Mouse (Mus musculus) midbrain, embryonic 13.5 days (tissue): ENCODE measurements around the gene N4bp2l2. TPM values are rescaled to one million over a fixed set of nuclear protein-coding genes. Genes with fewer than 3 reads are reported as not detected.

ENCODE experiments used
- ATAC-seq: fragments of 200-750 bp; cut with Nextera tagmentation; 2 replicates; pipeline ENCODE4 v1.8.0; 2017; ENCODE audit warnings: mild to moderate bottlenecking, moderate TSS enrichment, moderate library complexity
- H3K27ac ChIP-seq: fragments of 300-500 bp; sonication (generic); 2 replicates; pipeline ENCODE4 v1.5.1; 2015; ENCODE audit warnings: inconsistent platforms, mild to moderate bottlenecking, moderate library complexity
- H3K27me3 ChIP-seq: fragments of 300-500 bp; sonication (generic); 2 replicates; pipeline ENCODE4 v1.6.1; 2015; ENCODE audit warnings: mild to moderate bottlenecking, inconsistent platforms
- H3K36me3 ChIP-seq: fragments of 300-500 bp; sonication (generic); 2 replicates; pipeline ENCODE4 v1.6.1; 2015; ENCODE audit warnings: mild to moderate bottlenecking, inconsistent platforms
- H3K4me1 ChIP-seq: fragments of 300-500 bp; sonication (generic); replicated peaks from 2 replicates; pipeline ENCODE4 v1.6.1; 2015; ENCODE audit warnings: inconsistent platforms
- H3K4me2 ChIP-seq: fragments of 300-500 bp; sonication (generic); replicated peaks from 2 replicates; pipeline ENCODE4 v1.6.1; 2015; ENCODE audit warnings: moderate library complexity, mild to moderate bottlenecking, inconsistent platforms
- H3K4me3 ChIP-seq: fragments of 300-500 bp; sonication (generic); replicated peaks from 2 replicates; pipeline ENCODE4 v1.5.1; 2015; ENCODE audit warnings: mild to moderate bottlenecking, inconsistent platforms
- H3K9ac ChIP-seq: fragments of 300-500 bp; sonication (generic); replicated peaks from 2 replicates; pipeline ENCODE4 v1.6.1; 2015; ENCODE audit warnings: mild to moderate bottlenecking, inconsistent platforms
- H3K9me3 ChIP-seq: fragments of 300-500 bp; sonication (generic); 2 replicates; pipeline ENCODE4 v1.6.1; 2016; ENCODE audit warnings: mild to moderate bottlenecking, inconsistent platforms
- WGBS: fragments of 180-500 bp; shearing (Covaris S2); methylation state at CpG from one replicate; pipeline ENCODE4 v1.1.7; 2015; 5-methylcytosine and 5-hydroxymethylcytosine counted together
- polyA plus RNA-seq: library from polyadenylated mRNA; unstranded; fragments of >200 nt; fragmentation: Nextera tagmentation; extraction: Ambion mirVana; gene quantifications from 2 replicates; pipeline ENCODE4 v1.2.1, GENCODE M21; 2015

Gene N4bp2l2
- polyA plus RNA-seq, 1 experiment from 2014 or later: 32.9 TPM

DNA sequence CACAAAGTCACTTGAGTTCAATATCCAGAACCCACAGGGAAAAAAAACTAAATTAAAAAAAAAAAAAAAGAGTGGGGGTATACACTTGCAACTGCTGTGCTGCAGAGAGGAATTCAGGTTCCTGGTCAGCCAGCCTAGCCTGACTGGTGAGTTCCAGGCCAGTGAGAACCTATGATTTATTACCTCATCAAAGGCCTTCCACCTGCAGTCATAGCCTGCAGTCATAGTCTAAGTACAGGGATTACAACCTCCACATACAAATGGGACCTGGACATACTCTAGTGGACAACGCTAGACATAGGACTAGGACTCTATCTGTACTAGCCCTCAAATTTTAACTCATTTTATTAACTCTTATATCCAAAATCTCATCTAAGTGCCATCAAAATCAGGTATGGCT lies 36.7 kb downstream of the N4bp2l2 start:
- 97% methylated on average over 1 of the region's 1 CpGs for WGBS
- Histone ChIP-seq H3K36me3 (0 out of 2 replicates have a peak, but pooled peaks cover 4% of the 10 kb centered on the region), H3K9me3 (no peaks in the 10 kb centered on the region), H3K9ac (no peak overlapping the region), H3K4me1 (no peaks in the 10 kb centered on the region), H3K27me3 (no peaks in the 10 kb centered on the region), H3K4me2 (no peak overlapping the region), H3K4me3 (no peak overlapping the region), H3K27ac (no peak overlapping the region)
- no peak for ATAC-seq

DNA sequence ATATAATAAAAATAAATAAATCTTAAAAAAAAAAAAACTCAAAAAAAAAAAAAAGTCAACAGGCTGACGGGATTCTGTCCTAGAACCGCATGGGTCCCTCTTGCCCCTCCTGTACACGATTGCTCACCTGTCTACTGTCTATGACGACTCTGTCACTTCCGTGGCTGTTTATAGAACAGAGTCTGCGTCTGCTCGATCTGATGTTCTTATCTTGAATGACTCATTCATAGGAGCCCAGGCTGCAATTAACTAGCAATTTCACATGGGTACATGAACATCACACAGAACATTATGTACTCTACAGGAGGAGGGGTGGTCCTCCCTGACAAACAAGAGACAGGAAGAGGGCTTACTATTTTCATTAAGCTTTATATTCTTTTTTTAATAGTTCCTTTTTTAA lies 40.5 kb downstream of the N4bp2l2 start:
- no peak overlapping the region for H3K4me3 ChIP-seq
- WGBS: 94% methylated on average over 7 of the region's 7 CpGs
- no peak overlapping the region for H3K27ac ChIP-seq
- no peaks in the 10 kb centered on the region for H3K27me3 ChIP-seq
- H3K9me3 ChIP-seq: no peaks in the 10 kb centered on the region
- ATAC-seq: no peak
- no peak overlapping the region for H3K4me2 ChIP-seq
- H3K36me3 ChIP-seq: no peaks in the 10 kb centered on the region
- H3K4me1 ChIP-seq: no peaks in the 10 kb centered on the region
- no peak overlapping the region for H3K9ac ChIP-seq

DNA sequence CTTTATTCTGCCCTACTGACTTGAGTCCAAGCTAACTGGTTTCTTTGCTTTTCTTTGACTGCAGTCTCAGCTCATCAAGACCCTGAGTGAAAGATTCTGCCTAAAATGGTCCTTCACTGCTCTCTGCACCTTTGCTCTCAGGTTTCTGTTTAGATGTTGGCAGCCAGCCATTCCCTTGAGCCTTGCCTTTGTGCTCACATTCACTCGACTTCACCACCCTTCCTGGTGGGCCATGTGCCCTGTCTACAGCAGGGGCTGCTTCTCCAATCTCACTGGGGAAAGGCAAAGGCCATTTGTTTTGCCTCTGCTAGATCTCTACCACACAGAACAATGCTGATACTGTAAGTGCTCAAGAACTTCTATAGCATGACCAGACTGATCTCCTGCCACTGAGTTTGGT lies 43.2 kb downstream of the N4bp2l2 start:
- Histone ChIP-seq H3K27ac (no peak overlapping the region), H3K9ac (no peak overlapping the region), H3K9me3 (no peaks in the 10 kb centered on the region), H3K4me1 (no peaks in the 10 kb centered on the region), H3K36me3 (no peaks in the 10 kb centered on the region), H3K4me2 (no peak overlapping the region), H3K27me3 (no peaks in the 10 kb centered on the region), H3K4me3 (no peak overlapping the region)
- 74% methylated on average over 1 of the region's 1 CpGs for WGBS
- ATAC-seq: no peak

DNA sequence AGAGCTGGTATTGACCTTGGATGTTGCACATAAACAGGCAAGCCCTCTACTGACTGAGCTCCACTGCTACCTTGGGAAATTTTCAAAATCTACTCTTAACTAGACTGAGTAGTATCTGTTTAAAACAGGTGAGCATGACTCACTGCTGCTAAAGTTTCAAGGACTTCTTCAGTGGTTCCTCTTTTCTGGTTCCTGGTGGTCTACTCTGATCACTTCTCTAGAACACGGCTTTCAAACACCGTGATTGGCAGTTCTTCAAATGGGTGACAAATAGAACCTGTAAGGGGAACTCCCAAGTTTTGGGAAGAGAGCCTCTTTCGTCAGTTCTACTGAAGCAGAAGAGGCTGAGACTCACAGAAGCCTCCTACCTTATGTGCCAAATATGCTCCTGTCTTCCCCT lies 44.4 kb downstream of the N4bp2l2 start:
- Histone ChIP-seq H3K4me1 (no peaks in the 10 kb centered on the region), H3K9ac (no peak overlapping the region), H3K4me3 (no peak overlapping the region), H3K36me3 (no peaks in the 10 kb centered on the region), H3K27ac (no peak overlapping the region), H3K27me3 (no peaks in the 10 kb centered on the region), H3K9me3 (no peaks in the 10 kb centered on the region), H3K4me2 (no peak overlapping the region)
- 93% methylated on average over 3 of the region's 3 CpGs for WGBS
- ATAC-seq: no peak

DNA sequence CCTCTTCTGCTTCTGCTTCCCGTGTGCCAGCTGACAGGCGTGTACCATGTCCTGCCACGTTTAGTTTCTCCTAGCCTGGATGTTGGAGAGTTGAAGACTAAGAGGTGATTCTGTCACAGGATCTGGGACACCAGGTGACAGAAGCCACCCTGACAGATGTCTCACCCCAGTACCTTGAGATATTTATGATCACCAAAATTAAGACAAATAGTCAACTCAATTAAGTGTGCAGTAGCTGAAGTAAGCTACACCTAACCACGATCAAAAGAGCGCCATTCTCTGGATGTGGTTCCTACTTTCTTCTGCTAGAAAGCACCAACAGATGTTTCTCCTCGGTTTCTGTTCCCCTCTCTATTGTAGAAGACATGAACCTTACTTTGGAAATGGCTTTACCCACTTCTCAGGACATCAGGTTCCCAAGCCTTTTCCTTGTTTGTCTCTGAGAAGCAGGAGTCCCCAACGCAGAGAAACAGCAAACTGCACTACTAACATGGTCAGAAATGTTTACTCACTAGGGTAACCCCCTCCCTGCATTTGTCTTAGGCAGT lies 45.3 kb downstream of the N4bp2l2 start:
- Histone ChIP-seq H3K4me3 (no peak overlapping the region), H3K4me2 (no peak overlapping the region), H3K36me3 (no peaks in the 10 kb centered on the region), H3K27me3 (no peaks in the 10 kb centered on the region), H3K9ac (no peak overlapping the region), H3K27ac (no peak overlapping the region), H3K9me3 (no peaks in the 10 kb centered on the region), H3K4me1 (no peaks in the 10 kb centered on the region)
- WGBS: 92% methylated on average over 7 of the region's 7 CpGs
- ATAC-seq: no peak

DNA sequence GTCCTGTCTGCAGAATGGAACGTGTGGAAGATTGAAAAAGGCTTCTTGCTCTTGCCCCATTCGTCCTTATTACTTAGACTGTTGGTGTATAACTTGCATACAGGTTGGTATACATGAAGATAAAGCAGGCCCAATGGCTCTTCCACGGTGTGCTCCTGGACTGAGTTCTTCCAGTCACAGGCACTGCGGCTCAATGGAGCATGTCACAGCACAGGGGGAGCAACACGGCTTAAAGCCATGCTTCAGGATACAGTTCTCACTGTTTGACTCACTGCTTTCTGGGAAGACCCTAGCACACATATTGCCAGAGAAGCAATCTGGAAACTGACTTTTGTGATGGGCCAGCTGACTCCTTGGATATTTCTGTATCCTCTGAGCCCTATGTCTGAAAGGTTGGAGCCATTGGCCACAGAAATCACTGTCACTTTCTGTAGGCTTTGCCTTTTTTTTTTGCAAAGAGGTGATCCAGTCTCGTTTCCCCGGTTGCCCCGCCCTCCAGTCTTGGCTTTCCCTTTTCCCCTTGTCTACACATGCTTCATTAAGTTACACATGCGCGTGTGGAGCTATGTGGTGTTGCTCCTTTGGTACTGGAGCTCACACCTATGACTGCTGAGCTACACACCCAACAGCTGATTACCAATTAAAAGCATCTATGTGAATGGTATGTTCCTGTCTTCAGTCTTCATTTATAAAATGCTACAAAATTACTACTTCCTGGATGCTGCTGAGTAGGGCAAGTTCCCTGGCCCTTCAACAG lies 47.2 kb downstream of the N4bp2l2 start:
- no peak for ATAC-seq
- Histone ChIP-seq H3K4me1 (no peaks in the 10 kb centered on the region), H3K27me3 (no peaks in the 10 kb centered on the region), H3K36me3 (no peaks in the 10 kb centered on the region), H3K9me3 (no peaks in the 10 kb centered on the region), H3K9ac (no peak overlapping the region), H3K4me2 (no peak overlapping the region), H3K4me3 (no peak overlapping the region), H3K27ac (no peak overlapping the region)
- 91% methylated on average over 10 of the region's 10 CpGs for whole genome bisulfite sequencing

DNA sequence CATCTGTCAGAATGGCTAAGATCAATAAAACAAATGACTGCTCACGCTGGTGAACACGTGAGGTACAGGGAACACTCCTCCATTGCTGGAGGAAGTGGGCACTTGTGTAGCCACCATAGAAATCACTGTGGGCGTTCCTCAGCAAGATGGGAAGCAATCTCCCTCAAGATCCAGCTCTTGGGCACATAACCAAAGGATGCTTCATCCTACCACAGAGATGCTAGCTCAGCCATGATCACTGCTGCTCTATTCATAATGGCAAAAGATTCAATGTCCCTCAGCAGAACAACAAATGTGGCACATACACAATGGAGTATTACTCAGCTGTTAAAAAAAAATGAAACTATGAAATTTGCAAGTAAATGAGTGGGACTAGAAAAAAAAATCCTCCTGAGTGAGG lies 49.3 kb downstream of the N4bp2l2 start:
- WGBS: 74% methylated on average over 3 of the region's 3 CpGs
- Histone ChIP-seq H3K4me1 (no peaks in the 10 kb centered on the region), H3K36me3 (0 out of 2 replicates have a peak, but pooled peaks cover 2% of the 10 kb centered on the region), H3K4me3 (no peak overlapping the region), H3K27ac (no peak overlapping the region), H3K4me2 (no peak overlapping the region), H3K9ac (no peak overlapping the region), H3K9me3 (no peaks in the 10 kb centered on the region), H3K27me3 (no peaks in the 10 kb centered on the region)
- no peak for ATAC-seq

DNA sequence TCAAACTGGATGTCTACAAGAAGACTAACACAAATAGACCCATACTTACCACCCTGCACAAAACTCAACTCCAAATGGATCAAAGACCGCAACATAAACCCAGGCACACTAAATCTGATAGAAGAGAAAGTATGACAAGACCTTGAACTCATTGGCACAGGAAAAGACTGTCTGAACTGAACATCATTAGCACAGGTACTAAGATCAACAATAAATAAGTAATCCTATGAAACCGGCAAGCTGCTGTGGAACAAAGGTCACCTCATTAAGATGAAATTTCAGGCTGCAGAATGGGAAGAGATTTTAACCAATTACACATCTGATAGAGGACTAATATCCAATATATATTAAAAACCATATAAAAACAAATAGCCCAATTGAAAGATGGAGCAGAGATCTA lies 49.8 kb downstream of the N4bp2l2 start:
- no peak overlapping the region for H3K9ac ChIP-seq
- H3K4me1 ChIP-seq: no peaks in the 10 kb centered on the region
- H3K9me3 ChIP-seq: no peaks in the 10 kb centered on the region
- ATAC-seq: no peak
- H3K36me3 ChIP-seq: 0 out of 2 replicates have a peak, but pooled peaks cover 3% of the 10 kb centered on the region
- H3K4me3 ChIP-seq: no peak overlapping the region
- H3K4me2 ChIP-seq: no peak overlapping the region
- no peaks in the 10 kb centered on the region for H3K27me3 ChIP-seq
- no peak overlapping the region for H3K27ac ChIP-seq
- 96% methylated on average over 2 of the region's 2 CpGs for WGBS

DNA sequence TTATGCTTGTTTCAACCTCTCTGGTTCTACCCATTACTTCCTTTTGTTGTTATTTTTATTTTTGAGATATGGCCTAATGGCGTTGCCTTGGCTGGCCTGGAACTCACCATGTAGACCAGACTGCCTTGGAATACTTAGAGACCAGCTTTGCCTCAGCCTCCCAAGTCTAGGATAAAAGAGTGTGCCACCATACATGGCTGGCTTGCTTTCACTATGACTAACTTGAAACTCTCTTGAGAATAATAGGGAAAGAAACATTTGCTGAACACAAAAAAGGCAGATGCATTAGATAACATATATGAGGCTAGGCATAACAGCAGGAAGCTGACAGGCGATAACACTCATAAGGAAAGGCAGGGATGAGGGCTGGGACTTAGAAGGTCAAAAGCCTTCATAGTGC lies 51.9 kb downstream of the N4bp2l2 start:
- no peak overlapping the region for H3K4me3 ChIP-seq
- ATAC-seq: no peak
- no peaks in the 10 kb centered on the region for H3K4me1 ChIP-seq
- H3K9ac ChIP-seq: no peak overlapping the region
- no peak overlapping the region for H3K4me2 ChIP-seq
- H3K27ac ChIP-seq: no peak overlapping the region
- H3K9me3 ChIP-seq: no peaks in the 10 kb centered on the region
- 0 out of 2 replicates have a peak, but pooled peaks cover 3% of the 10 kb centered on the region for H3K36me3 ChIP-seq
- no peaks in the 10 kb centered on the region for H3K27me3 ChIP-seq
- WGBS: 89% methylated on average over 2 of the region's 2 CpGs

DNA sequence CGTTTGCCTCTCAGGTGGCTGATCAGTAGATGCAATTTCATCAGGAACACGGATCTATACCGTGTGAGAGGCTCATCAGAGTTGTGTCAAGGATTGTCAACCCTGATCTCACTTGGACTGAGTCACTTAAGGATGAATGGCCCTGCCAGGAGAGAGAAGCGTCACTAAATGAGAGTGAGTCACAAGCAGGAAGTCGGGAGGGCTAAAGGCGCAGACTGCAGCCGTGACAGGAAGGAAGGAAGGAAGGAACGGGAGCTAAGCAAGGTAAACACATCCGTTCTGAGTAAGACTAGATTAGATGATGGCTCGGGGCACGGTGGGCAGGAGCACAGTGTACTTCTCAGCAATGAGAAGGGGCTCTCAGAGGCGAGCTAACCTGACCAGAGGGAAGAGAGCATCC lies 54.3 kb downstream of the N4bp2l2 start:
- 87% methylated on average over 12 of the region's 12 CpGs for whole genome bisulfite sequencing
- ATAC-seq: no peak

DNA sequence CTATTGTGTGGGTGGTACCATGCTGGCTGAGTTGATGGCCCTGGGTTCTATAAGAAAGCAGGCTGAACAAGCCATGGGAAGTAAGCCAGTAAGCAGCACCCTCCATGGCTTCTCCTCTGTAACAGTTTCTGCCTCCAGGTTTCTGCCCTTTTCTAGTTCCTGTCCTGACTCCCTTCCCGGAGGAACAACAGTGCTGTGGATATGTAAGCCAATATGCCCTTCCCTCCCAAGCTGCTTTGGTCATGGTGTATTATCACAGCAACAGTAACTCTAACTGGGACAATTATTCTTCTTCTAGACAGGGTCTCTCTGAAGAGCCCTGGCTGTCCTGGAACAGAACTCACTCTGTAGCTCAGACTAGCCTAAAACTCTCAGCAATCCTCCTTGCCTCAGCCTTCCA lies 54.8 kb downstream of the N4bp2l2 start:
- Histone ChIP-seq H3K9me3 (no peaks in the 10 kb centered on the region), H3K27ac (no peak overlapping the region), H3K27me3 (no peaks in the 10 kb centered on the region), H3K9ac (no peak overlapping the region), H3K4me2 (no peak overlapping the region), H3K36me3 (peaks cover 21% of the 10 kb centered on the region), H3K4me1 (no peaks in the 10 kb centered on the region), H3K4me3 (no peak overlapping the region)
- no peak for ATAC-seq
- 82% methylated on average over 1 of the region's 1 CpGs for WGBS

More for the DNA sequence above, 54.3 kb downstream of the N4bp2l2 start:
- no peaks in the 10 kb centered on the region for H3K27me3 ChIP-seq
- no peak overlapping the region for H3K27ac ChIP-seq
- H3K9me3 ChIP-seq: no peaks in the 10 kb centered on the region
- no peak overlapping the region for H3K4me2 ChIP-seq
- H3K36me3 ChIP-seq: peaks cover 17% of the 10 kb centered on the region
- H3K4me3 ChIP-seq: no peak overlapping the region
- no peak overlapping the region for H3K9ac ChIP-seq
- no peaks in the 10 kb centered on the region for H3K4me1 ChIP-seq

DNA sequence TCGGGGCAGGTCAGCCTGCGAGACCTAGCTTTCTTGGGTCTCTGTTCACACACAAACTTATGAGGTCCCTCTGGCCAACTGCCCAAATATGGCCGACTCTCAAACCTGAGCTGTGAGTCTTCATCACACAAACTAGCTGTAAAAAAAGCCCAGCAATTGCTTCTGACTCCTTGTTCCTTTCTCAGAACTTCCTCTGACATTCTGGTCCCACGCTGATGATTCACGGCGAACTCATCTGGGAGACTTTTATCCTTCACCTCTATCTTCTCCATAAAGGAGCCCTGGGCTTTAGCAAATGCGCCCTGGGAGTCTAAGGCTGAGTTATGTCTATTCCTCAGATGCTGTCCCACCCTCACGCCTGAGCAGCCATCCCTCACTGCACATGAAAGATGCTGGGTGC lies 58.4 kb downstream of the N4bp2l2 start:
- WGBS: 94% methylated on average over 8 of the region's 8 CpGs
- no peaks in the 10 kb centered on the region for H3K4me1 ChIP-seq
- ATAC-seq: no peak

DNA sequence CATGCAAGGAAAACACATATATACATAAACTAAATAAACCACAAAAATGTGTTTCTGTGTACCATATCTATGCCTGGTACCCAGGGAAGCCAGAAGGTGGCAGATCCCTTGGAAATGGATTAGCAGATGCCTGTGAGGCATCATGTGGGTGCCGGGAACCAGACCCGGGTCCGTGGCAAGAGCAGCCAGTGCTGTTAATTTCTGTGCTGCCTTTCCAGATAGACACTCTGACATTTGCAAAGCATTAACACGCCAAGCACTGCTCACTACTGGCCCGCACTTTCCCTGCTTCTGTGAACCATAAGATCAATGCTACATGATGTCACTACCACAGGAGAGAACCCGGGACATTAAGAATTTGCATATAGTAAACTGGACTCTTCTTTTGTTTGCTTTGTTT lies 59.9 kb downstream of the N4bp2l2 start:
- Histone ChIP-seq H3K9ac (no peak overlapping the region), H3K27ac (no peak overlapping the region), H3K27me3 (no peaks in the 10 kb centered on the region), H3K4me2 (no peak overlapping the region), H3K4me1 (peaks cover 10% of the 10 kb centered on the region), H3K9me3 (no peaks in the 10 kb centered on the region), H3K36me3 (peaks cover 20% of the 10 kb centered on the region), H3K4me3 (no peak overlapping the region)
- 95% methylated on average over 6 of the region's 6 CpGs for WGBS
- ATAC-seq: no peak

More for the DNA sequence above, 58.4 kb downstream of the N4bp2l2 start:
- H3K27ac ChIP-seq: no peak overlapping the region
- H3K36me3 ChIP-seq: peaks cover 23% of the 10 kb centered on the region
- no peak overlapping the region for H3K9ac ChIP-seq
- H3K27me3 ChIP-seq: no peaks in the 10 kb centered on the region
- no peaks in the 10 kb centered on the region for H3K9me3 ChIP-seq
- no peak overlapping the region for H3K4me2 ChIP-seq
- H3K4me3 ChIP-seq: no peak overlapping the region
